Mouse (Mus musculus): ENCODE results near the gene Ehhadh. TPM values are rescaled to one million over a fixed set of nuclear protein-coding genes. Genes with fewer than 3 reads are reported as not detected.

Ehhadh gene
- polyA plus RNA-seq (2016; fragmentation: Nextera tagmentation; extraction: Ambion mirVana), result 1.8 and 2.1 TPM in 2 replicates

- no peaks in the 10 kb centered on the region for H3K36me3 ChIP-seq (replicated peaks)
- no peaks in the 10 kb centered on the region for H3K9me3 ChIP-seq
- H3K4me3 ChIP-seq, result peak within 1 kb of the TSS; percentile 66
- 0 out of 2 replicates have a peak, but pooled peaks cover 2% of the 10 kb centered on the region for H3K27me3 ChIP-seq (replicated peaks; ENCODE audit: low read depth, poor library complexity, severe bottlenecking)
- WGBS, result 7% methylated on average over 28 of the region's 28 CpGs
- H3K27ac ChIP-seq (replicated peaks), result peak within 1 kb of the TSS; percentile 75
- H3K4me1 ChIP-seq, result peaks cover 12% of the 10 kb centered on the region
- DNase-seq (ENCODE audit: low spot score), result peak; percentile 76
Measured at GRCm38 (mm10) chr16:21787516-21788353, at the start of gene Ehhadh. Gene Ehhadh, minus strand, starts transcription at chr16:21787807.

GRCm38 (mm10) chr16:21836311-21837072 lies 48.9 kb upstream of the Ehhadh start:
- Histone ChIP-seq H3K4me3 (no peak overlapping the region), H3K9me3 (no peaks in the 10 kb centered on the region), H3K27me3 (replicated peaks; ENCODE audit: low read depth, poor library complexity, severe bottlenecking) (no peaks in the 10 kb centered on the region), H3K4me1 (peaks cover 19% of the 10 kb centered on the region), H3K36me3 (replicated peaks) (no peaks in the 10 kb centered on the region), H3K27ac (replicated peaks) (peak overlapping the region; percentile 40; the same call in 1 of the 2 replicates)
- DNase-seq (ENCODE audit: low spot score), result no peak
- WGBS, result 56% methylated on average over 7 of the region's 7 CpGs

GRCm38 (mm10) chr16:21835584-21835931 lies 48.0 kb upstream of the Ehhadh start:
- WGBS, result 26% methylated on average over 7 of the region's 7 CpGs
- H3K36me3 ChIP-seq (replicated peaks), result no peaks in the 10 kb centered on the region
- no peak overlapping the region for H3K27ac ChIP-seq (replicated peaks)
- no peak overlapping the region for H3K4me3 ChIP-seq
- no peaks in the 10 kb centered on the region for H3K9me3 ChIP-seq
- H3K27me3 ChIP-seq (replicated peaks; ENCODE audit: low read depth, poor library complexity, severe bottlenecking), result no peaks in the 10 kb centered on the region
- peak; percentile 42 for DNase-seq (ENCODE audit: low spot score)
- peaks cover 24% of the 10 kb centered on the region for H3K4me1 ChIP-seq

GRCm38 (mm10) chr16:21834866-21835583 lies 47.4 kb upstream of the Ehhadh start:
- Histone ChIP-seq H3K27me3 (replicated peaks; ENCODE audit: low read depth, poor library complexity, severe bottlenecking) (no peaks in the 10 kb centered on the region), H3K36me3 (replicated peaks) (no peaks in the 10 kb centered on the region), H3K27ac (replicated peaks) (no peak overlapping the region), H3K4me3 (no peak overlapping the region), H3K9me3 (no peaks in the 10 kb centered on the region), H3K4me1 (peaks cover 24% of the 10 kb centered on the region)
- 76% methylated on average over 8 of the region's 8 CpGs for WGBS
- no peak for DNase-seq (ENCODE audit: low spot score)

GRCm38 (mm10) chr16:21833970-21834369 lies 46.4 kb upstream of the Ehhadh start:
- 80% methylated on average over 10 of the region's 10 CpGs for WGBS
- Histone ChIP-seq H3K36me3 (replicated peaks) (no peaks in the 10 kb centered on the region), H3K4me3 (no peak overlapping the region), H3K27me3 (replicated peaks; ENCODE audit: low read depth, poor library complexity, severe bottlenecking) (no peaks in the 10 kb centered on the region), H3K27ac (replicated peaks) (no peak overlapping the region), H3K9me3 (no peaks in the 10 kb centered on the region), H3K4me1 (peaks cover 27% of the 10 kb centered on the region)
- no peak for DNase-seq (ENCODE audit: low spot score)

- DNase-seq (ENCODE audit: low spot score), result no peak
- H3K9me3 ChIP-seq, result no peaks in the 10 kb centered on the region
- 69% methylated on average over 1 of the region's 1 CpGs for WGBS
- H3K4me1 ChIP-seq, result peaks cover 27% of the 10 kb centered on the region
- no peak overlapping the region for H3K27ac ChIP-seq (replicated peaks)
- H3K36me3 ChIP-seq (replicated peaks), result no peaks in the 10 kb centered on the region
- H3K27me3 ChIP-seq (replicated peaks; ENCODE audit: low read depth, poor library complexity, severe bottlenecking), result no peaks in the 10 kb centered on the region
- H3K4me3 ChIP-seq, result no peak overlapping the region
Measured at GRCm38 (mm10) chr16:21833469-21833868, 45.9 kb upstream of the Ehhadh start.

GRCm38 (mm10) chr16:21831764-21832163 lies 44.2 kb upstream of the Ehhadh start:
- H3K9me3 ChIP-seq, result no peaks in the 10 kb centered on the region
- H3K36me3 ChIP-seq (replicated peaks), result no peaks in the 10 kb centered on the region
- H3K4me3 ChIP-seq, result no peak overlapping the region
- no peak overlapping the region for H3K27ac ChIP-seq (replicated peaks)
- no peak for DNase-seq (ENCODE audit: low spot score)
- WGBS, result 81% methylated on average over 5 of the region's 5 CpGs
- H3K27me3 ChIP-seq (replicated peaks; ENCODE audit: low read depth, poor library complexity, severe bottlenecking), result no peaks in the 10 kb centered on the region
- peaks cover 27% of the 10 kb centered on the region for H3K4me1 ChIP-seq

- no peaks in the 10 kb centered on the region for H3K36me3 ChIP-seq (replicated peaks)
- no peak for DNase-seq (ENCODE audit: low spot score)
- H3K27me3 ChIP-seq (replicated peaks; ENCODE audit: low read depth, poor library complexity, severe bottlenecking), result no peaks in the 10 kb centered on the region
- H3K27ac ChIP-seq (replicated peaks), result no peak overlapping the region
- 51% methylated on average over 6 of the region's 6 CpGs for WGBS
- H3K4me3 ChIP-seq, result no peak overlapping the region
- no peaks in the 10 kb centered on the region for H3K9me3 ChIP-seq
- peaks cover 20% of the 10 kb centered on the region for H3K4me1 ChIP-seq
Measured at GRCm38 (mm10) chr16:21830784-21831183, 43.2 kb upstream of the Ehhadh start.

GRCm38 (mm10) chr16:21829711-21830110 lies 42.1 kb upstream of the Ehhadh start:
- peaks cover 9% of the 10 kb centered on the region for H3K4me1 ChIP-seq
- 45% methylated on average over 5 of the region's 5 CpGs for WGBS
- no peaks in the 10 kb centered on the region for H3K36me3 ChIP-seq (replicated peaks)
- no peaks in the 10 kb centered on the region for H3K9me3 ChIP-seq
- no peak overlapping the region for H3K27ac ChIP-seq (replicated peaks)
- H3K27me3 ChIP-seq (replicated peaks; ENCODE audit: low read depth, poor library complexity, severe bottlenecking), result no peaks in the 10 kb centered on the region
- no peak for DNase-seq (ENCODE audit: low spot score)
- H3K4me3 ChIP-seq, result no peak overlapping the region

GRCm38 (mm10) chr16:21827581-21827980 lies 40.0 kb upstream of the Ehhadh start:
- no peak overlapping the region for H3K4me3 ChIP-seq
- H3K27ac ChIP-seq (replicated peaks), result no peak overlapping the region
- WGBS, result 78% methylated on average over 4 of the region's 4 CpGs
- DNase-seq (ENCODE audit: low spot score), result no peak
- H3K4me1 ChIP-seq, result peaks cover 8% of the 10 kb centered on the region
- no peaks in the 10 kb centered on the region for H3K36me3 ChIP-seq (replicated peaks)
- no peaks in the 10 kb centered on the region for H3K9me3 ChIP-seq
- H3K27me3 ChIP-seq (replicated peaks; ENCODE audit: low read depth, poor library complexity, severe bottlenecking), result no peaks in the 10 kb centered on the region

GRCm38 (mm10) chr16:21827153-21827552 lies 39.5 kb upstream of the Ehhadh start:
- 86% methylated on average over 4 of the region's 4 CpGs for WGBS

GRCm38 (mm10) chr16:21825612-21826031 lies 38.0 kb upstream of the Ehhadh start:
- Histone ChIP-seq H3K36me3 (replicated peaks) (no peaks in the 10 kb centered on the region), H3K4me1 (peaks cover 4% of the 10 kb centered on the region), H3K4me3 (no peak overlapping the region), H3K9me3 (no peaks in the 10 kb centered on the region), H3K27ac (replicated peaks) (no peak overlapping the region), H3K27me3 (replicated peaks; ENCODE audit: low read depth, poor library complexity, severe bottlenecking) (no peaks in the 10 kb centered on the region)
- 70% methylated on average over 9 of the region's 9 CpGs for WGBS
- DNase-seq (ENCODE audit: low spot score), result no peak

More at GRCm38 (mm10) chr16:21827153-21827552, 39.5 kb upstream of the Ehhadh start:
- DNase-seq (ENCODE audit: low spot score), result no peak
- Histone ChIP-seq H3K4me3 (no peak overlapping the region), H3K27me3 (replicated peaks; ENCODE audit: low read depth, poor library complexity, severe bottlenecking) (no peaks in the 10 kb centered on the region), H3K36me3 (replicated peaks) (no peaks in the 10 kb centered on the region), H3K4me1 (peaks cover 8% of the 10 kb centered on the region), H3K27ac (replicated peaks) (no peak overlapping the region), H3K9me3 (no peaks in the 10 kb centered on the region)
